Mouse (Mus musculus) lung, postnatal 14 days (tissue): Measurements from ENCODE around the gene Rpl27.
"Not testable (repeated sequence)": the region's sequence is repeated elsewhere in the genome, so short reads cannot be mapped to it uniquely, and the experiment has no call there.

ENCODE experiments used
- DNase-seq: peaks from one replicate; pipeline ENCODE4 v3.0.0; 2021

Rpl27 gene

GRCm38 (mm10) chr11:101469155-101469554, 27.1 kb downstream of the Rpl27 start:
- DNase-seq: no peak

- no peak for DNase-seq
Observed at GRCm38 (mm10) chr11:101470206-101470605, 28.1 kb downstream of the Rpl27 start.

GRCm38 (mm10) chr11:101471926-101472325, 29.8 kb downstream of the Rpl27 start:
- DNase-seq: no peak

- no peak for DNase-seq
Observed at GRCm38 (mm10) chr11:101472336-101472735, 30.2 kb downstream of the Rpl27 start.

- not testable (repeated sequence) for DNase-seq
Observed at GRCm38 (mm10) chr11:101473686-101474085, 31.6 kb downstream of the Rpl27 start.

GRCm38 (mm10) chr11:101474298-101474697, 32.2 kb downstream of the Rpl27 start:
- peak; percentile 44 for DNase-seq

GRCm38 (mm10) chr11:101476361-101476760, 34.3 kb downstream of the Rpl27 start:
- not testable (repeated sequence) for DNase-seq

- no peak for DNase-seq
Observed at GRCm38 (mm10) chr11:101477194-101477551, 35.1 kb downstream of the Rpl27 start.

GRCm38 (mm10) chr11:101477552-101478211, 35.6 kb downstream of the Rpl27 start:
- no peak for DNase-seq

- no peak for DNase-seq
Observed at GRCm38 (mm10) chr11:101479171-101479635, 37.1 kb downstream of the Rpl27 start.

GRCm38 (mm10) chr11:101480912-101481311, 38.8 kb downstream of the Rpl27 start:
- no peak for DNase-seq

- DNase-seq: no peak
Observed at GRCm38 (mm10) chr11:101483804-101484203, 41.7 kb downstream of the Rpl27 start.

- DNase-seq: no peak
Observed at GRCm38 (mm10) chr11:101484245-101484644, 42.1 kb downstream of the Rpl27 start.

- DNase-seq: no peak
Observed at GRCm38 (mm10) chr11:101484814-101485213, 42.7 kb downstream of the Rpl27 start.

GRCm38 (mm10) chr11:101485509-101486028, 43.5 kb downstream of the Rpl27 start:
- no peak for DNase-seq

GRCm38 (mm10) chr11:101486126-101486525, 44.0 kb downstream of the Rpl27 start:
- DNase-seq: no peak
